Mouse (Mus musculus) lung, postnatal 0 days (tissue): ENCODE data around the gene Slc45a3.

Experiments used
- CTCF ChIP-seq: IDR thresholded peaks from 2 replicates; pipeline ENCODE4 v1.5.1; 2016; ENCODE audit warnings: antibody characterized with exemption, mild to moderate bottlenecking
- EP300 ChIP-seq: IDR thresholded peaks from 2 replicates; pipeline ENCODE4 v1.6.1; 2016; ENCODE audit warnings: antibody characterized with exemption, mild to moderate bottlenecking, control low read depth

DNA sequence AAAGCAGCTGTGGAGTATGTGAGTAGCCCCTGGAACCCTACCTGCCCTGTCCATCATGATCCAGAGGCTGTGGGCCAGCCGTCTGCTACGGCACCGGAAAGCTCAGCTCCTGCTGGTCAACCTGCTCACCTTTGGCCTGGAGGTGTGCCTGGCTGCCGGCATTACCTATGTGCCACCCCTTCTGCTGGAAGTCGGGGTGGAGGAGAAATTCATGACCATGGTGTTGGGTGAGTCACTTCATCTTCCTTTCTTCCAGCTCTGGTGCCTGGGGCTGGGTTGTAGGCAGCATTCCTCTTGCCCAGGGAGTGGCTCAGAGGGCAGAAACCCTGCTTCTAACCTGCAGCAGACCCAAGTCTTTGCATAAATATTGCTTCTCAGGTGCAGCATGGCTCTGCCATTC lies 14.1 kb downstream of the Slc45a3 start:
- TF ChIP-seq EP300 (no peak), CTCF (no peak)
